Mouse (Mus musculus) embryonic fibroblast, embryonic 13.5 days (primary cell): Measurements from ENCODE around the gene Adm2. TPM values are rescaled to one million over a fixed set of nuclear protein-coding genes. Genes with fewer than 3 reads are reported as not detected.

Source experiments
- H3K27ac ChIP-seq: 2 replicates; pipeline ENCODE4 v1.5.1; 2012; ENCODE audit warnings: low read length, control low read depth, inconsistent platforms; ENCODE audit not compliant: insufficient read depth
- H3K4me1 ChIP-seq: 2 replicates; pipeline ENCODE4 v1.6.1; 2011; ENCODE audit warnings: low read length; ENCODE audit not compliant: control insufficient read depth, insufficient read depth
- H3K4me3 ChIP-seq: 2 replicates; pipeline ENCODE4 v1.5.1; 2011; ENCODE audit warnings: mild to moderate bottlenecking, control low read depth, low read length; ENCODE audit not compliant: insufficient read depth
- CTCF ChIP-seq: IDR thresholded peaks from 2 replicates; pipeline ENCODE4 v1.5.1; 2011; ENCODE audit warnings: mild to moderate bottlenecking, control low read depth, low read length, moderate library complexity, borderline replicate concordance; ENCODE audit not compliant: insufficient read depth
- POLR2A ChIP-seq: IDR thresholded peaks from 2 replicates; pipeline ENCODE4 v1.6.1; 2011; ENCODE audit warnings: low read depth, mild to moderate bottlenecking, control low read depth, low read length, moderate library complexity
- polyA plus RNA-seq: library from polyadenylated mRNA; stranded (reverse); fragments of >200 nt; gene quantifications from 2 replicates; pipeline ENCODE4 v1.2.4, GENCODE M21; 2011; ENCODE audit warnings: low read depth; ENCODE audit not compliant: missing spikeins, insufficient read length

Adm2 gene
- polyA plus RNA-seq, 1 experiment: 8.4 TPM

- Histone ChIP-seq H3K4me3 (no peak overlapping the region), H3K27ac (no peak overlapping the region), H3K4me1 (no peaks in the 10 kb centered on the region)
- TF ChIP-seq CTCF (no peak), POLR2A (no peak)
Measured at GRCm38 (mm10) chr15:89289455-89289854, 33.1 kb upstream of the Adm2 start.

GRCm38 (mm10) chr15:89291521-89291920 lies 31.0 kb upstream of the Adm2 start:
- no peak overlapping the region for H3K27ac ChIP-seq
- H3K4me3 ChIP-seq: no peak overlapping the region
- no peak for TF ChIP-seq CTCF
- no peak for TF ChIP-seq POLR2A
- no peaks in the 10 kb centered on the region for H3K4me1 ChIP-seq

GRCm38 (mm10) chr15:89292795-89293194 lies 29.7 kb upstream of the Adm2 start:
- H3K27ac ChIP-seq: no peak overlapping the region
- TF ChIP-seq POLR2A (no peak), CTCF (no peak)
- H3K4me3 ChIP-seq: no peak overlapping the region
- H3K4me1 ChIP-seq: no peaks in the 10 kb centered on the region

- Histone ChIP-seq H3K4me1 (no peaks in the 10 kb centered on the region), H3K27ac (no peak overlapping the region), H3K4me3 (no peak overlapping the region)
- TF ChIP-seq CTCF: no peak
- TF ChIP-seq POLR2A: no peak
Measured at GRCm38 (mm10) chr15:89293778-89294177, 28.7 kb upstream of the Adm2 start.

GRCm38 (mm10) chr15:89295580-89296165 lies 26.8 kb upstream of the Adm2 start:
- TF ChIP-seq CTCF (no peak), POLR2A (no peak)
- Histone ChIP-seq H3K4me1 (no peaks in the 10 kb centered on the region), H3K27ac (no peak overlapping the region), H3K4me3 (no peak overlapping the region)

- no peak for TF ChIP-seq POLR2A
- Histone ChIP-seq H3K4me3 (no peak overlapping the region), H3K27ac (no peak overlapping the region), H3K4me1 (no peaks in the 10 kb centered on the region)
Measured at GRCm38 (mm10) chr15:89296465-89296864, 26.1 kb upstream of the Adm2 start.

- TF ChIP-seq POLR2A: no peak
- TF ChIP-seq CTCF: no peak
- H3K27ac ChIP-seq: no peak overlapping the region
- H3K4me1 ChIP-seq: no peaks in the 10 kb centered on the region
- no peak overlapping the region for H3K4me3 ChIP-seq
Measured at GRCm38 (mm10) chr15:89297695-89298094, 24.8 kb upstream of the Adm2 start.

- Histone ChIP-seq H3K27ac (no peak overlapping the region), H3K4me3 (no peak overlapping the region), H3K4me1 (no peaks in the 10 kb centered on the region)
- TF ChIP-seq POLR2A: no peak
- no peak for TF ChIP-seq CTCF
Measured at GRCm38 (mm10) chr15:89300180-89300579, 22.3 kb upstream of the Adm2 start.

GRCm38 (mm10) chr15:89300600-89300999 lies 21.9 kb upstream of the Adm2 start:
- no peaks in the 10 kb centered on the region for H3K4me1 ChIP-seq
- TF ChIP-seq POLR2A (no peak), CTCF (no peak)
- H3K4me3 ChIP-seq: no peak overlapping the region
- H3K27ac ChIP-seq: no peak overlapping the region

- Histone ChIP-seq H3K4me1 (peaks cover 4% of the 10 kb centered on the region), H3K27ac (no peak overlapping the region), H3K4me3 (no peak overlapping the region)
- TF ChIP-seq CTCF: no peak
- no peak for TF ChIP-seq POLR2A
Measured at GRCm38 (mm10) chr15:89305966-89306365, 16.6 kb upstream of the Adm2 start.

GRCm38 (mm10) chr15:89307461-89307860 lies 15.1 kb upstream of the Adm2 start:
- peaks cover 4% of the 10 kb centered on the region for H3K4me1 ChIP-seq
- no peak for TF ChIP-seq CTCF
- TF ChIP-seq POLR2A: no peak
- H3K4me3 ChIP-seq: no peak overlapping the region
- no peak overlapping the region for H3K27ac ChIP-seq
